Mouse (Mus musculus) heart, embryonic 12.5 days (tissue): ENCODE measurements around the gene Ugt1a6b. TPM values are rescaled to one million over a fixed set of nuclear protein-coding genes. Genes with fewer than 3 reads are reported as not detected.

Source experiments
- ATAC-seq: fragments of 200-750 bp; cut with Nextera tagmentation; 2 replicates; pipeline ENCODE4 v1.8.0; 2017; ENCODE audit warnings: moderate TSS enrichment, moderate library complexity; ENCODE audit not compliant: insufficient number of reproducible peaks, low FRiP score
- H3K27ac ChIP-seq: fragments of 300-500 bp; sonication (generic); 2 replicates; pipeline ENCODE4 v1.5.1; 2016; ENCODE audit warnings: mild to moderate bottlenecking, moderate library complexity; ENCODE audit not compliant: poor library complexity, severe bottlenecking
- H3K27me3 ChIP-seq: fragments of 300-500 bp; sonication (generic); replicated peaks from 2 replicates; pipeline ENCODE4 v1.6.1; 2016; ENCODE audit warnings: mild to moderate bottlenecking, moderate library complexity
- H3K36me3 ChIP-seq: fragments of 300-500 bp; sonication (generic); 2 replicates; pipeline ENCODE4 v1.6.1; 2016; ENCODE audit warnings: mild to moderate bottlenecking, moderate library complexity
- H3K4me1 ChIP-seq: fragments of 300-500 bp; sonication (generic); replicated peaks from 2 replicates; pipeline ENCODE4 v1.6.1; 2016; ENCODE audit warnings: mild to moderate bottlenecking
- H3K4me2 ChIP-seq: fragments of 300-500 bp; sonication (generic); 2 replicates; pipeline ENCODE4 v1.6.1; 2016; ENCODE audit warnings: mild to moderate bottlenecking, moderate library complexity
- H3K4me3 ChIP-seq: fragments of 300-500 bp; sonication (generic); 2 replicates; pipeline ENCODE4 v1.5.1; 2016; ENCODE audit warnings: mild to moderate bottlenecking
- H3K9ac ChIP-seq: fragments of 300-500 bp; sonication (generic); 2 replicates; pipeline ENCODE4 v1.6.1; 2016; ENCODE audit warnings: mild to moderate bottlenecking, moderate library complexity
- H3K9me3 ChIP-seq: fragments of 300-500 bp; sonication (generic); replicated peaks from 2 replicates; pipeline ENCODE4 v1.6.1; 2016; ENCODE audit warnings: mild to moderate bottlenecking, moderate library complexity
- WGBS: fragments of 180-500 bp; shearing (Covaris S2); methylation state at CpG from one replicate; pipeline ENCODE4 v1.1.7; 2016; 5-methylcytosine and 5-hydroxymethylcytosine counted together
- polyA plus RNA-seq: library from polyadenylated mRNA; unstranded; fragments of >200 nt; fragmentation: Nextera tagmentation; extraction: Ambion mirVana; gene quantifications from 2 replicates; pipeline ENCODE4 v1.2.1, GENCODE M21; 2016

The Ugt1a6b gene
- polyA plus RNA-seq, 1 experiment from 2014 or later: not detected

GRCm38 (mm10) chr1:88247660-88248059 is 144.6 kb downstream of the Ugt1a6b start:
- Histone ChIP-seq H3K4me1 (no peaks in the 10 kb centered on the region), H3K4me3 (no peak overlapping the region), H3K27me3 (no peaks in the 10 kb centered on the region), H3K27ac (no peak overlapping the region), H3K4me2 (no peak overlapping the region), H3K9me3 (peaks cover 95% of the 10 kb centered on the region), H3K9ac (no peak overlapping the region), H3K36me3 (no peaks in the 10 kb centered on the region)
- 40% methylated on average over 2 of the region's 2 CpGs for WGBS
- no peak for ATAC-seq

- Histone ChIP-seq H3K9me3 (peaks cover 96% of the 10 kb centered on the region), H3K36me3 (no peaks in the 10 kb centered on the region), H3K4me1 (no peaks in the 10 kb centered on the region), H3K4me3 (no peak overlapping the region), H3K27ac (no peak overlapping the region), H3K27me3 (no peaks in the 10 kb centered on the region), H3K4me2 (no peak overlapping the region), H3K9ac (no peak overlapping the region)
- no peak for ATAC-seq
- WGBS: 62% methylated on average over 4 of the region's 4 CpGs
Observed at GRCm38 (mm10) chr1:88248658-88249057, 145.6 kb downstream of the Ugt1a6b start.

GRCm38 (mm10) chr1:88249596-88249995 is 146.5 kb downstream of the Ugt1a6b start:
- Histone ChIP-seq H3K4me3 (no peak overlapping the region), H3K4me1 (no peaks in the 10 kb centered on the region), H3K36me3 (no peaks in the 10 kb centered on the region), H3K27me3 (no peaks in the 10 kb centered on the region), H3K9me3 (peaks cover 92% of the 10 kb centered on the region), H3K9ac (no peak overlapping the region), H3K4me2 (no peak overlapping the region), H3K27ac (no peak overlapping the region)
- 69% methylated on average over 7 of the region's 7 CpGs for WGBS
- ATAC-seq: no peak

- H3K9ac ChIP-seq: no peak overlapping the region
- WGBS: 75% methylated on average over 5 of the region's 5 CpGs
- H3K4me3 ChIP-seq: no peak overlapping the region
- H3K36me3 ChIP-seq: no peaks in the 10 kb centered on the region
- H3K4me1 ChIP-seq: no peaks in the 10 kb centered on the region
- H3K4me2 ChIP-seq: no peak overlapping the region
- no peak for ATAC-seq
- peaks cover 92% of the 10 kb centered on the region for H3K9me3 ChIP-seq
- H3K27ac ChIP-seq: no peak overlapping the region
- H3K27me3 ChIP-seq: no peaks in the 10 kb centered on the region
Observed at GRCm38 (mm10) chr1:88250023-88250422, 147.0 kb downstream of the Ugt1a6b start.

- WGBS: 67% methylated on average over 8 of the region's 8 CpGs
- H3K9me3 ChIP-seq: peaks cover 91% of the 10 kb centered on the region
- no peaks in the 10 kb centered on the region for H3K36me3 ChIP-seq
- no peaks in the 10 kb centered on the region for H3K4me1 ChIP-seq
- no peak overlapping the region for H3K9ac ChIP-seq
- H3K4me2 ChIP-seq: no peak overlapping the region
- no peaks in the 10 kb centered on the region for H3K27me3 ChIP-seq
- H3K27ac ChIP-seq: no peak overlapping the region
- ATAC-seq: no peak
- no peak overlapping the region for H3K4me3 ChIP-seq
Observed at GRCm38 (mm10) chr1:88253106-88253505, 150.1 kb downstream of the Ugt1a6b start.

GRCm38 (mm10) chr1:88253540-88253939 is 150.5 kb downstream of the Ugt1a6b start:
- Histone ChIP-seq H3K9ac (no peak overlapping the region), H3K4me1 (no peaks in the 10 kb centered on the region), H3K9me3 (peaks cover 91% of the 10 kb centered on the region), H3K27me3 (no peaks in the 10 kb centered on the region), H3K27ac (no peak overlapping the region), H3K36me3 (no peaks in the 10 kb centered on the region), H3K4me2 (no peak overlapping the region), H3K4me3 (no peak overlapping the region)
- WGBS: 61% methylated on average over 6 of the region's 6 CpGs
- ATAC-seq: no peak

GRCm38 (mm10) chr1:88254793-88255465 is 151.9 kb downstream of the Ugt1a6b start:
- no peak overlapping the region for H3K4me2 ChIP-seq
- H3K27me3 ChIP-seq: no peaks in the 10 kb centered on the region
- no peak for ATAC-seq
- H3K36me3 ChIP-seq: peaks cover 4% of the 10 kb centered on the region
- H3K4me3 ChIP-seq: no peak overlapping the region
- no peak overlapping the region for H3K27ac ChIP-seq
- peaks cover 77% of the 10 kb centered on the region for H3K9me3 ChIP-seq
- H3K4me1 ChIP-seq: peaks cover 8% of the 10 kb centered on the region
- WGBS: 79% methylated on average over 12 of the region's 12 CpGs
- no peak overlapping the region for H3K9ac ChIP-seq

- H3K27ac ChIP-seq: no peak overlapping the region
Observed at GRCm38 (mm10) chr1:88255466-88255857, 152.4 kb downstream of the Ugt1a6b start.

GRCm38 (mm10) chr1:88255989-88256754 is 153.1 kb downstream of the Ugt1a6b start:
- Histone ChIP-seq H3K4me1 (peaks cover 11% of the 10 kb centered on the region), H3K9ac (no peak overlapping the region), H3K27ac (no peak overlapping the region), H3K9me3 (peaks cover 68% of the 10 kb centered on the region), H3K4me3 (no peak overlapping the region), H3K36me3 (peaks cover 17% of the 10 kb centered on the region), H3K27me3 (no peaks in the 10 kb centered on the region), H3K4me2 (no peak overlapping the region)
- 75% methylated on average over 13 of the region's 13 CpGs for WGBS
- no peak for ATAC-seq

More at GRCm38 (mm10) chr1:88255466-88255857, 152.4 kb downstream of the Ugt1a6b start:
- Histone ChIP-seq H3K27me3 (no peaks in the 10 kb centered on the region), H3K9ac (no peak overlapping the region), H3K9me3 (peaks cover 75% of the 10 kb centered on the region), H3K36me3 (peaks cover 10% of the 10 kb centered on the region), H3K4me3 (no peak overlapping the region), H3K4me2 (no peak overlapping the region), H3K4me1 (peaks cover 11% of the 10 kb centered on the region)
- ATAC-seq: no peak
- 57% methylated on average over 2 of the region's 2 CpGs for WGBS

GRCm38 (mm10) chr1:88256886-88257663 is 154.0 kb downstream of the Ugt1a6b start:
- ATAC-seq: no peak
- Histone ChIP-seq H3K27ac (no peak overlapping the region), H3K9me3 (peaks cover 62% of the 10 kb centered on the region), H3K4me3 (no peak overlapping the region), H3K4me1 (peaks cover 15% of the 10 kb centered on the region), H3K36me3 (peaks cover 26% of the 10 kb centered on the region), H3K27me3 (no peaks in the 10 kb centered on the region), H3K9ac (no peak overlapping the region), H3K4me2 (no peak overlapping the region)
- WGBS: 72% methylated on average over 10 of the region's 10 CpGs

GRCm38 (mm10) chr1:88257681-88258080 is 154.6 kb downstream of the Ugt1a6b start:
- 74% methylated on average over 6 of the region's 6 CpGs for WGBS

More at GRCm38 (mm10) chr1:88257681-88258080, 154.6 kb downstream of the Ugt1a6b start:
- Histone ChIP-seq H3K4me2 (no peak overlapping the region), H3K27ac (no peak overlapping the region), H3K36me3 (peaks cover 32% of the 10 kb centered on the region), H3K27me3 (no peaks in the 10 kb centered on the region), H3K9ac (no peak overlapping the region), H3K4me1 (peaks cover 20% of the 10 kb centered on the region), H3K4me3 (no peak overlapping the region), H3K9me3 (peaks cover 56% of the 10 kb centered on the region)
- no peak for ATAC-seq
